Mouse (Mus musculus) telencephalon, adult 2 months (tissue): Measurements from ENCODE around the gene Gif.

ENCODE experiments used
- DNase-seq: peaks from one replicate; pipeline ENCODE4 v3.0.0-alpha.2; 2011; ENCODE audit warnings: low read depth, low spot score

The Gif gene

DNA sequence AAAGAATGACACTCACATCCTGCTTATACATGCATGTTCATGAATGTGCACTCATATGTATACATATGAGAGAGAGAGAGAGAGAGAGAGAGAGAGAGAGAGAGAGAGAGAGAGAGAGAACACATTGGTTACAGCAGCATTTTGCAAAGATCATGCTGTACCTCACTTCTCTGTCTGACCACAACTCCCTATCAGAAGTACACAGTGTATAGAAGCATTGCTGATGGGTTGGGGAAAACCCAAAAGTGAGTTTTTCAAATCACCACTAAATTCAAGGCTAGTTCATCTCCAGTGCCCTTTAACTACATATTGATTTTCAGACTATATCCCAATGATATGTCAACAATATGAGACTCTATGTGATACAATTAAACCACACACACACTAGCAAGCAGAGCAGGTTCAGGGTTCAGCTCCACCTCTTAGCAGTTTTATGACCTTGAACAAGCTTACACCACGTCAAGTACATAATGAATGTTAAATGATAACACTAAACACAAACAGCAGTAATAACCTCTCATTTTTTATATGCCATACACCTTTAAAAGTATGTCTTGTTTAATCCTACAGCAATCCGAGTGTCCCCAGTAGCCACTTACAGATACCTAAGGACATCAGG is 46.5 kb downstream of the Gif start:
- DNase-seq: no peak

DNA sequence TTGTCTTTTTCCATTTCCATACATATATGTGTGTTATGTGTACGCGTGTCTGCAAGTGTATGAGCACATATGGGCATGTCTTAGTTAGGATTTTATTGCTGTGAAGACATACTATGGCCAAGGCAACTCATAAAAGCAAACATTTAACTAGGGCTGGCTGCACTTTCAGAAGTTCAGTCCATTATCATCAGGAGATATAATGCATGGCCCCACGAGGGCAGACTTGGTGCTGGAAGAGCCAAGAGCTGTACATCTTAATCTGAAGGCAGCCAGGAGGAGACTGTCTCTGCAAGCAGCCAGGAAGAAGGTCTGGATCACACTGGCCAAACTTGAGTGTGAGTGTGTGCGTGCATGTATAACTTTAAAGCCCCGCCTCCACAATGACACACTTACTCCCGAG is 47.1 kb downstream of the Gif start:
- DNase-seq: no peak

DNA sequence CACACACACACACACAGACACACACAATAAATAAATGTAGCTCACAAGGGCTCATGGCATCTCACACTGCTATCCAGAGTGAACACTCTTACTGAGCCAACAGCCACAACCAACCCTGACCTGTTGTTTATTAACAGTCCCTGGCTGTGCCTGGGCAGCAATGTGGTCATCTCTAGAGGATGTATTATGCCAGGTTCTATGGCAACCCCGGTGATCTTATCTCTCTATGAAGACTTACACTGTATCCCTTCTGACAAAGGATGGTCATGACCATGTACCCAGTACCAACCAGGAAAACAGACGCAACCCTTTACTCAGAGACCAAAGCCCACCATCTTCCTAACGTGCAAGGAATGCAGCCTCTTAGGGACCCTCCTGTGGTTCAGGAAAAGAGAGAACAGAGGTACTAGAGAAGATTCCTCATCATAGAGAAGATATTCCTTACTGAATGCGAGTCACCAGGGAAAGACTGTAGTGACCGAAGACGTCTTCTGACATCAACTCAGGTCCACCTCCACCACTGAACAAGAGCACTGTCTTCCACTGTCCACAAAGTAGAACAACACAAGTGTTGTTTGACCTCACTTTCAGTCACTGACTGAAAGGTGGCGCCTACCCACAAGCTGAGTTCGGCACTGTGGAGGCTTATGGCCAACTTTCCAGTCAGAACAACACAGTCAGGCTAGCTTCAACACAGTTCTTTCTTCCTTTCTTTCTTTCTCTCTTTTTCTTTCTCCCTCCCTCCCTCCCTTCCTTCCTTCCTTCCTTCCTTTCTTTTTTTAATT is 53.4 kb downstream of the Gif start:
- no peak for DNase-seq

DNA sequence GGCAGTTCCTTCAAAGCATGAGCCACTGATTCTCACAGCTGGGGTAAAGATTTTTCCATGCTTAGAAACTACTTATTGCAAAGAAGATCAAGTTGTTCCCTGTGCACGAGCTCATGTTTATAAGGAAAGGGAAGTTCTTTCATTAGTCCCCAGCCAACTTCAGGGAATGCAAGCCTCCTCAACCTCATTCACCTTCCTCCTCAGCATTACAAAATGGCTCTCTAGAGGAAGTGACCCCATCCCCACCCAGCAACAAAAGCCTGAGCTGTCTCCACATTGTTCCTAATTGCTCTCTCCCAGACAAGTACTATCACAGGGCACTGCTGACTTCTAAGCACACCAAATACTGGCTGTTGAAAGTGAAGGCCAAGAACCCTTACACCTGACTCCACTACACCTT is 57.1 kb downstream of the Gif start:
- no peak for DNase-seq

DNA sequence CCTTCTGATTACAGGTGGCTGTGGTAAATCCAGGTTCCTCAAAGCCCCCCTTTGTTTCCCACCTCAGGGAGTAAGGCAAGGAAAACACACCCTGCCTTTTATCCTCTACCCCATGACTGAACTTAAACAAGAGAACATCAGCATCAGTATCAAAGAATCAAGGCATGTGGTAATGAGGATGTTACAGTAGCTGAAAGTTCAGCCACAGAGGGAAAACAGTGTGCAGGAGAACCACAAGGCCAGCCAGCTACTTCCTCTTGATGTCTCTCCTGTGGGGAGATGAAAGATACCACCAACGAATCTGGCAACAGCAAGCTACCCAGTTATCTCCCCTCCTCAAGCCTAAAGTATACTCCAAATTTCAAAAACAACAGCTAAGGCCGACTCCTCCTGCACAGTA is 59.9 kb downstream of the Gif start:
- no peak for DNase-seq

DNA sequence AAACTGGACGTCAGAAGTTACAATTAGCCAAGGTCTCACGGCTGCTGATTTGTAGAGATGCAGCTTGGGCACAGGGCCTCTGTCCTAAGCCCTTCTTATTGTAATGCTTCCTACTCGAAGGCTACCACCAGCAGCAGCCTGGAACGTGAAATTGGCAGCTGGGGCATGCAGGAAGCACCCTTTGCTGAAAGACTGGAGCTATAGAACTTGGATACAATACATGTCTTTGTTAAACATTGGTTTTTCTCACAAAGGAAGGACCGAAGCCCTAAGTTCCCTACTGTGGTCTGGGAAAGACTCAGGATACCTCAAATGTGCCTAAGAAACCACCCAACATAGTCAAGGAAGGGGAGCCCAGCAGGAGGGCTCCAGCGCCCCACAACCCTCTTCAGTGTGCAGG is 60.5 kb downstream of the Gif start:
- no peak for DNase-seq

DNA sequence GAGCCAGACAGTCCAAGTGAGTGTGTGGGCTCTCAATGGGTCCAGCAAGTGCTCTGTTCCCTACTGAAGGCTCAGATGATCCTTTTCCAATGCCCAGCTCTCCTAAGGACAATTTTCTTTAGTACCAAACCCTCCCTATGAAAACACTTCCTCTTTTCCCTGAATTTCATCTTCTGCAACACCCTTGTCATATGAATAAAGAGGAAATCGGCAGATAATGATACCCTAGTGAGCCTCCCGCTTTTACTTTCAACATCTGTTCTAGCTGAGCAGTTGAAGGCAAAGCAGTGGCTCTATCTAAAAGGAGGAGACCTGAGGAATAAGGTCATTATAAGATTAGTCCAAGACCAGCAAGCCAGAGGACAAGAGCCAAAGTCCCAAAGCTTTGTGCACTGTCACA is 61.1 kb downstream of the Gif start:
- DNase-seq: no peak

DNA sequence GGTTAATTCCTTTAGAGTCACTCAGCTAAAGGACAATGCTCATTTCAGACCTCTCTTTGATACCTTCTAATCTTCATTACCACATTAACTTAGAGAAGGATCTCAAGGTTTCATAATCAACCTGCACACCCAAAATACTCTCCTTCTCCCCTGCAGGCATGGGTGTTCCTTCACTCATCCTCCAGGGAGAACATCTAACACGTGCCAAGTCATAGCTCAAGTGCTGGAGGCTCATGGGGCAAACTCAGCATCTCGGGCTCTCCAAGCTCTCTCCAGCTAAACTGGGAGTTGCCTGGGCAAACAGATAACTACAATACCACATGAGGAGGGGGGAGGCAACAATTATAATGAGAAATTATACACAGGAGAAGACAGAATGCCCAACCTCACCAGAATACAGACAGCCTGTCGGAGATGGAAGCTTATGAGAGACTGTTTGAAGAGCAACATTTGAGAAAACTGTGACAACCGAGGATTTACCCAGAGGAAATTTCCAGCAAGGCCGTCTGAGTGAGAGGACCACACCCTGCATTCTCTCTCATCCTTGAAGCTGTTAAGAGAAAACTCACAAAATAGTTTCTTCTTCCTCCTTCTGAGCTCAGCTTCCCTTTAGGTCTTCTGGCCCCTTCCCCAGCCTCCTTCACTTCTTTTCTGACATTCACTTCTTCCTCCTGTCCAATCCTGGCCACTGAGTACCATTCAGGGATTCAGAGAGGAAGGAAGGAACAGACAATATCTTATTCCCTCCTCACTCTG is 62.8 kb downstream of the Gif start:
- DNase-seq: no peak

DNA sequence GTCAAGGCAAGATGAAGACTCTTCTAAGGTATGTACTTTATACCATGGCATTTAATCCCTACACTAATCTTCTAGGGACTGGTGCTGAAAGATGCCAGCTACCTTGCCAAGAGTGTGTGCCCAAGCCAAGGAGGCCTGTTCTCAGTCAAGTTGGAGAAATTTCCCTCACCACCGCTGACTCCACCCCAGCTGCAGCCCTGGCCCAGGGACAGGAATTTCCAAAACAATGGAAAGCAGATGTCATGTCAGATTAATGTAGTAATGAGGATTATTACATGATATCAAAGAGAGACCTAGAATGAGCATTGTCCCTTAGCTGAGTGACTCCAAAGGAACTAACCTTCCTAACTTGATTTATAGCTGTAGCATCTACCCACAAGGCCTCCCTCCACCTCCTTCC is 63.5 kb downstream of the Gif start:
- DNase-seq: no peak

DNA sequence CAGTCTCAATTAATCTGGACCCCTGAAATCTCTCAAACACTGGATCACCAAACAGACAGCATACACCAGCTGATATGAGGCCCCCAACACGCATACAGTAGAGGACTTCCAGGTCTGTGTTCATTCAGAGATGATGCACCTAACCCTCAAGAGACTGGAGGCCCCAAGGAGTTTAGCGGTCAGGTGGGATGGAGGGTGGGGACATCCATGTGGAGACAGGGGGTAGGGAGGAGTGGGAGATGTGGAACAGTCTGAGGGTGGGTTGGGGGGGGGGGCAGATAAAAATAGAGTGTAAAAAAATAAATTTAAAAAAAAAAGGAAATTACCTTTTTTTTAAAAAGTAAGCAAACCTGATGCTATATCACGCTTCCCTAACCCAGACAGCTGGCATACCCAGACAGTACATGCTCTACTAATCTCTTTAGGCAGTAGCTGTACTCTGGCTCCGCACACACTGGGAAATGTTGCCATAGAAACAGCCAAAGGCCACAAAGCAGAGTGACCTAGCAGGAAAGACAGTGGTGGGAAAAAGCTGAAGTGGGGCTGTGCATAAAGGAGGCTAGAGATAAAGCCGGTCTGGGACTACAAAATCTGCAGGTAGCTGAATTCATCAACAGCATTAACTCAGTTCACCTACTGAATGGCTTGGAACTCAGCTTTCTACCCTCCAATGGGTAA is 64.5 kb downstream of the Gif start:
- no peak for DNase-seq
